Mouse (Mus musculus): ENCODE results near the gene Olfr1495.

Olfr1495 gene

GRCm38 (mm10) chr19:13764306-13764705 is at the start of gene Olfr1495:
TSS of gene Olfr1495 (plus strand) at chr19:13764606.
- WGBS: 75% methylated on average over 3 of the region's 3 CpGs

GRCm38 (mm10) chr19:13722978-13723377 is 41.4 kb upstream of the Olfr1495 start, which contains the start of gene Olfr1493-ps1:
TSS of gene Olfr1493-ps1 (plus strand) at chr19:13723278.
- 52% methylated on average over 2 of the region's 2 CpGs for WGBS

- 84% methylated on average over 4 of the region's 4 CpGs for WGBS
Measured at GRCm38 (mm10) chr19:13739428-13739827, 25.0 kb upstream of the Olfr1495 start, which contains the start of gene Olfr1494. TSS of gene Olfr1494 (plus strand) at chr19:13739728.

- WGBS: 87% methylated on average over 1 of the region's 1 CpGs
Measured at GRCm38 (mm10) chr19:13749366-13749765, 15.0 kb upstream of the Olfr1495 start.

GRCm38 (mm10) chr19:13768565-13769276 is 4.3 kb downstream of the Olfr1495 start:
- 90% methylated on average over 9 of the region's 9 CpGs for WGBS

GRCm38 (mm10) chr19:13777578-13777977 is 13.2 kb downstream of the Olfr1495 start, which contains the start of gene Olfr1496:
TSS of gene Olfr1496 (plus strand) at chr19:13777878.
- WGBS: 88% methylated on average over 1 of the region's 1 CpGs

GRCm38 (mm10) chr19:13798102-13798501 is 33.7 kb downstream of the Olfr1495 start, which contains the start of gene Olfr1497:
TSS of gene Olfr1497 (minus strand) at chr19:13798202.

GRCm38 (mm10) chr19:13805486-13805885 is 41.1 kb downstream of the Olfr1495 start:
- 59% methylated on average over 1 of the region's 1 CpGs for WGBS

GRCm38 (mm10) chr19:13812823-13813222 is 48.4 kb downstream of the Olfr1495 start:
- WGBS: 66% methylated on average over 2 of the region's 2 CpGs

GRCm38 (mm10) chr19:13818827-13819226 is 54.4 kb downstream of the Olfr1495 start:
- WGBS: 30% methylated on average over 5 of the region's 5 CpGs

GRCm38 (mm10) chr19:13819347-13819746 is 54.9 kb downstream of the Olfr1495 start, which contains the start of gene Olfr1499:
TSS of gene Olfr1499 (minus strand) at chr19:13819447.

